Mouse (Mus musculus): ENCODE results near the gene 2310007B03Rik.

GRCm38 (mm10) chr1:93207536-93208064 lies 46.9 kb upstream of the 2310007B03Rik start:
- TF ChIP-seq CTCF (IDR thresholded peaks at IDR 0.05; ENCODE audit: low read depth, low read length): no peak
- no peak for TF ChIP-seq POLR2A (IDR thresholded peaks at IDR 0.05; ENCODE audit: insufficient read depth, low read length)
- no peak for TF ChIP-seq EP300 (IDR thresholded peaks at IDR 0.05; ENCODE audit: insufficient read depth, low read depth, low read length)

Measured in ES-Bruce4 (cell line).